Mouse (Mus musculus) testis, adult 2 months (tissue): ENCODE results near the gene Cog8. TPM values are rescaled to one million over a fixed set of nuclear protein-coding genes. Genes with fewer than 3 reads are reported as not detected.

Experiments used
- H3K27ac ChIP-seq: fragments of 200-500 bp; 2 replicates; pipeline ENCODE4 v1.5.1; 2012; ENCODE audit warnings: low read depth, low read length; ENCODE audit not compliant: control insufficient read depth, insufficient read depth
- H3K27me3 ChIP-seq: fragments of 200-500 bp; 2 replicates; pipeline ENCODE4 v1.6.1; 2012; ENCODE audit warnings: mild to moderate bottlenecking, low read length, moderate library complexity; ENCODE audit not compliant: control insufficient read depth, insufficient read depth
- H3K36me3 ChIP-seq: fragments of 200-500 bp; 2 replicates; pipeline ENCODE4 v1.6.1; 2012; ENCODE audit warnings: mild to moderate bottlenecking, low read length; ENCODE audit not compliant: control insufficient read depth, insufficient read depth
- H3K4me1 ChIP-seq: fragments of 200-500 bp; 2 replicates; pipeline ENCODE4 v1.6.1; 2012; ENCODE audit warnings: low read length; ENCODE audit not compliant: control insufficient read depth, insufficient read depth
- H3K4me3 ChIP-seq: fragments of 200-500 bp; 2 replicates; pipeline ENCODE4 v1.5.1; 2012; ENCODE audit warnings: low read depth, mild to moderate bottlenecking, low read length, moderate library complexity, mixed read lengths; ENCODE audit not compliant: control insufficient read depth
- CTCF ChIP-seq: fragments of 200-500 bp; IDR thresholded peaks from 2 replicates; pipeline ENCODE4 v1.5.1; 2012; ENCODE audit warnings: low read depth, mild to moderate bottlenecking, inconsistent platforms, low read length, moderate library complexity; ENCODE audit not compliant: control insufficient read depth, insufficient read depth, insufficient replicate concordance
- POLR2A ChIP-seq: fragments of 200-500 bp; IDR thresholded peaks from 2 replicates; pipeline ENCODE4 v1.6.1; 2012; ENCODE audit warnings: low read depth, mild to moderate bottlenecking, inconsistent platforms, low read length, moderate library complexity; ENCODE audit not compliant: control insufficient read depth
- polyA plus RNA-seq: library from polyadenylated mRNA; depleted of rRNA; stranded (reverse); fragments of >200 nt; gene quantifications from 2 replicates; pipeline ENCODE4 v1.2.3, GENCODE M21; 2012; rRNA removed

The Cog8 gene
- 78.6 and 87.1 TPM in 2 replicates for polyA plus RNA-seq

DNA sequence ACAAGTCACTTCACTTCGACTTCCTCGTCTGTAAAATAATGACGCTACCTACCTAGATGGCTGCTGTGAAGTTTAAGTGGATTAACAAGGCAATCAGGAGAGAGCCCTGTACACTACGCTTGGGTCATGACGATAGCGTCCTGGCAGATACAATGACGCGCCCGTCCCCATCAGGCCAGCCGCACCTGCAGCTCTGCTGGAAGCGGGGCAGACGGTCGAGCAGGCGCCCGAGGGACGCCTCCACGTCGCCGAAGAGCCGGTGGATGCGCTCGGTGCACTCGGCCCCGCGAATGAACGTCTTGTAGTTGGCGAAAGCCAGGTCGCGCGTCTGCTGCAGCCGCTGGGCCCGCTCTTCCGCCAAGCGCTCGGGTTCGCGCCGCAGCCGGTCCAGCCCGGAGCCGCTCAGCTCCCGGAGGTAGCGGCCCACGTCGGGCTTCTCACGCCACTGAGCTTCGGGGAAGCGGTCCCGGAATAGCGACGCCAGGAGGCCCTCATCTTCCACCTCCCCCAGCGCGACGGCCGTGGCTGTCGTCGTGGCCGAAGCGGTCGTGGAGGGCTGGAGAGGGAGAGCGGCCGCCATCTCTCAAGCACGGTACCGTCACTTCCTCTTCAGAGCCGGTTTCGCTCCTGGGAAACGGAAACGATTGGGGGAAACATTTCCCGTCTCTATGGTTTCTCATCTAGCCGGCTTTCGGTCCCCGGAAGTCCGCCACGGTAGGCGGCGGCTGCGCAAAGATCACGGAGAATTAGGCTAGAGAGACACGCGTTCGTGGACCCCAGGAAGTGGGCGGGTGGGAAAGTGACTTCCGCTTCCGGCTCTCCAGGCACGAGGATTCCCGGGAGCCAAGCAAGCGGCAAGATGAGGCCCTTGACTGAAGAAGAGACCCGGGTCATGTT, at the start of gene Cog8, which contains the start of gene Nip7:
Gene Cog8 (minus strand): TSS at position 614 of the 897 bp plus-strand sequence.
Gene Nip7 (plus strand): TSS at position 802 of the 897 bp plus-strand sequence.
- H3K36me3 ChIP-seq: no peaks in the 10 kb centered on the region; the same call in 1 of the 2 replicates
- peak within 1 kb of the TSS; percentile 88 for H3K4me3 ChIP-seq
- peak within 1 kb of the TSS; percentile 76 for H3K27ac ChIP-seq
- no peaks in the 10 kb centered on the region for H3K27me3 ChIP-seq
- peaks cover 10% of the 10 kb centered on the region for H3K4me1 ChIP-seq
- TF ChIP-seq CTCF (no peak), POLR2A (peak; percentile 88)

DNA sequence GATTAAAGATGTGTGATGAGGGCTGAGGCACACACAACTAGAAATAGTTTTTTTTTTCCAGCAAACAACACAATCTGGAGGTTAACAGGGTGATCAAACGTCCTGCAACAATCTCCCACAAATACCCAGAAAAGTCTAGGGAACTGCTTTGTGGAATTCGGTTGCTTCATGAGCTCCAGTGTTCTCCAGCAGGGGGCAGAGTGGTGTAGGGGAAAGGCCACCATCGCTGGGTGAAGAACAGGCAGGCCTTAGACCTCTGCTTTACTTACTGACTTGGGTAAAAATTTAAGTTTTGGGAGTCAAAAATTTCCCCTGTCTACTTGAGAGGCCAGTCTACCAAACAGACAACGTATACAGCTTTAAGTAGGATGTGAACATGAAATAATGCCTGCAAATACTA, 48.1 kb upstream of the Cog8 start:
- no peaks in the 10 kb centered on the region for H3K27me3 ChIP-seq
- H3K4me3 ChIP-seq: no peak overlapping the region
- no peak overlapping the region for H3K27ac ChIP-seq
- TF ChIP-seq POLR2A (no peak), CTCF (peak; percentile 65; the same call in 1 of the 2 replicates)
- peaks cover 3% of the 10 kb centered on the region for H3K4me1 ChIP-seq
- no peaks in the 10 kb centered on the region for H3K36me3 ChIP-seq

- TF ChIP-seq CTCF (no peak), POLR2A (no peak)
- Histone ChIP-seq H3K27ac (no peak overlapping the region), H3K4me1 (no peaks in the 10 kb centered on the region), H3K27me3 (no peaks in the 10 kb centered on the region), H3K36me3 (no peaks in the 10 kb centered on the region), H3K4me3 (no peak overlapping the region)
These were observed 44.1 kb upstream of the Cog8 start for GRCm38 (mm10) chr8:107100635-107101034.

DNA sequence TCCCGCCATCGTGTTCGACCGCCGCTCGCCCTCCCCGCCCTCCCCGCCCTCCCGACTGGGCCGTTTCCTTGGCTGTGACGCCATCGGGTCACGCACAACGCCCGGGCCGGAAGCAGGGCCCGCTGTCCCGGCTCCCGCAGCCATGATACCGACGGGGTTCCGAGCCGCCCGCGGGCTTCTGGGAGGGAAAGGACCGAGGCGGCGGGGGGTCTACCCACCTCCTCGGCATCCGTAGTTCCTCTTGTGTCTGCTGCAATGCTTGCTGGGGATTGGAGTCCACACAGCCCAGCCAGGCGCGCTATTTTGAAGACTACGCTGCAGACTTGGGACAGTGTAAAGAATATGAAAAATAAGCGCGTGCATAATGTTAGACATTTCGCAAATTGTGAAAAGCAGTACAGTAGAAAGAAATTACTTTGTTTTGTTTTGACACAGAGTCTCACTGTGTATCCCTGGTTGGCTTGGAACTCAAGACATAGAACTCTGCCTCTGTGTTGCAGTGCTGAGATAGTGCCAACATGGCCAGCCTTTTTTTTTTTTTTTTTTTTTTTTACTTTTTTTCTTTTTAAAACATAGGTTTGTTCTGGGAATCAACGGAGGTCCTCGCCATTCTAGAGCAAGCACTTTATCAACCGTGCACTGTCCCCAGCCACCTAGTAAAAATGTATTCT, 40.0 kb upstream of the Cog8 start, which contains the start of gene Terf2:
Gene Terf2 (minus strand): TSS at position 182 of the 671 bp plus-strand sequence.
- H3K27me3 ChIP-seq: no peaks in the 10 kb centered on the region
- peak within 1 kb of the TSS; percentile 96 for H3K27ac ChIP-seq
- peak within 1 kb of the TSS; percentile 99 for H3K4me3 ChIP-seq
- H3K4me1 ChIP-seq: no peaks in the 10 kb centered on the region; the same call in 1 of the 2 replicates
- no peaks in the 10 kb centered on the region for H3K36me3 ChIP-seq
- TF ChIP-seq POLR2A (peak; percentile 45), CTCF (no peak)

DNA sequence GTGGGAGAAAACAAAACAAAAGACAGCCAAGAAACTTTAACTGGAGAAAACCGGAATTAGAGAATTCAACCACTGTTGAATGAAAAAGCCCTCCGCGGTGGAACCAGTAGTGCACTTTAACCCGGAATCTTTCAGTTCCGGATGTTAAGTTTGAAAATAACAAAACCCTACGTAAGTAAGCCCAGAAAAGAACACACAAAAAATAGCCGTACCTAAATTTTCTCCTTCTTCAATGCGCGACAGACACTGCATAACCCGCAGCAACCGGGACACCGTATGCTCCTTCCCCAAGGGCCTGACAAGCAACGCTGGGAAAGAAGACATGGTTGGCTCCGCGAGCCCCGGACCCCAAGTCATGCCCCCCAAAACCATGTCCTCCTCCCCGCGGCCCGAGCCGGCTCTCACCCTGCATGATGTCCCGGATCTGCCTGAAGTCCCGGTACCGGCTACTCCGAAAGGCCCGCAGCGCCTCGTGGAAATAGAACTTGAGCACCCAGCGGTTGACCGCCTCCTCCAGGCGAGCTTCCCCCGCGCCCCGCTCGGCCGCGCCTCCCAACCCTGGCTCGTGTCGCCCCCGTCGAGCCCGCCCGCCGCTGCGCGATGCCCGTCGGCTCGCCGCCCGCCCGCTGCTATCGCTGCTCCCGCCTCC, 39.4 kb upstream of the Cog8 start:
- Histone ChIP-seq H3K4me3 (peak overlapping the region; percentile 99), H3K4me1 (no peaks in the 10 kb centered on the region; the same call in 1 of the 2 replicates), H3K27me3 (no peaks in the 10 kb centered on the region), H3K27ac (peak overlapping the region; percentile 96), H3K36me3 (no peaks in the 10 kb centered on the region)
- TF ChIP-seq POLR2A: no peak; the same call in 1 of the 2 replicates
- TF ChIP-seq CTCF: no peak

- TF ChIP-seq POLR2A: no peak
- TF ChIP-seq CTCF: no peak
- H3K36me3 ChIP-seq: no peaks in the 10 kb centered on the region; the same call in 1 of the 2 replicates
These were observed 34.0 kb upstream of the Cog8 start for GRCm38 (mm10) chr8:107090531-107090930.

More at GRCm38 (mm10) chr8:107090531-107090930, 34.0 kb upstream of the Cog8 start:
- Histone ChIP-seq H3K27me3 (no peaks in the 10 kb centered on the region), H3K4me1 (no peaks in the 10 kb centered on the region; the same call in 1 of the 2 replicates), H3K27ac (no peak overlapping the region), H3K4me3 (no peak overlapping the region)
